Mouse (Mus musculus) spleen, adult 2 months (tissue): ENCODE measurements around the gene Prf1. TPM values are rescaled to one million over a fixed set of nuclear protein-coding genes. Genes with fewer than 3 reads are reported as not detected.

Experiments
- DNase-seq, 2 experiments: peaks; one replicate each; pipeline versions ENCODE4 v3.0.0 to v3.0.0-alpha.2; 2012 to 2021; ENCODE audit warnings: low spot score in 2 of 2, low read depth in 1 of 2
- H3K27ac ChIP-seq: fragments of 200-500 bp; 2 replicates; pipeline ENCODE4 v1.5.1; 2012; ENCODE audit warnings: low read length, inconsistent platforms; ENCODE audit not compliant: insufficient read depth
- H3K27me3 ChIP-seq: fragments of 200-500 bp; 2 replicates; pipeline ENCODE4 v1.6.1; 2012; ENCODE audit warnings: mild to moderate bottlenecking, moderate library complexity, low read length, inconsistent platforms; ENCODE audit not compliant: control insufficient read depth, insufficient read depth
- H3K36me3 ChIP-seq: fragments of 200-500 bp; 2 replicates; pipeline ENCODE4 v1.6.1; 2012; ENCODE audit warnings: mild to moderate bottlenecking, low read length, inconsistent platforms; ENCODE audit not compliant: control insufficient read depth, insufficient read depth
- H3K4me1 ChIP-seq: fragments of 200-500 bp; 2 replicates; pipeline ENCODE4 v1.6.1; 2011; ENCODE audit warnings: inconsistent platforms; ENCODE audit not compliant: control insufficient read depth, insufficient read depth, insufficient read length
- H3K4me3 ChIP-seq: fragments of 200-500 bp; 2 replicates; pipeline ENCODE4 v1.5.1; 2011; ENCODE audit warnings: mild to moderate bottlenecking, inconsistent platforms; ENCODE audit not compliant: insufficient read depth, insufficient read length; ENCODE audit errors: extremely low read depth
- CTCF ChIP-seq: fragments of 200-500 bp; IDR thresholded peaks from 2 replicates; pipeline ENCODE4 v1.5.1; 2011; ENCODE audit warnings: mild to moderate bottlenecking, inconsistent platforms; ENCODE audit not compliant: insufficient read depth, insufficient read length, insufficient replicate concordance; ENCODE audit errors: extremely low read depth
- POLR2A ChIP-seq: fragments of 200-500 bp; IDR thresholded peaks from 2 replicates; pipeline ENCODE4 v1.6.1; 2011; ENCODE audit warnings: low read depth, low read length, inconsistent platforms
- WGBS: fragments of 180-500 bp; shearing (Covaris S2); methylation state at CpG from one replicate; pipeline ENCODE4 v1.1.7; 2018; 5-methylcytosine and 5-hydroxymethylcytosine counted together
- polyA plus RNA-seq: library from polyadenylated mRNA; depleted of rRNA; stranded (reverse); fragments of >200 nt; gene quantifications from 2 replicates; pipeline ENCODE4 v1.2.3, GENCODE M21; 2012

Gene Prf1
- polyA plus RNA-seq, 1 experiment: 16.2 TPM

DNA sequence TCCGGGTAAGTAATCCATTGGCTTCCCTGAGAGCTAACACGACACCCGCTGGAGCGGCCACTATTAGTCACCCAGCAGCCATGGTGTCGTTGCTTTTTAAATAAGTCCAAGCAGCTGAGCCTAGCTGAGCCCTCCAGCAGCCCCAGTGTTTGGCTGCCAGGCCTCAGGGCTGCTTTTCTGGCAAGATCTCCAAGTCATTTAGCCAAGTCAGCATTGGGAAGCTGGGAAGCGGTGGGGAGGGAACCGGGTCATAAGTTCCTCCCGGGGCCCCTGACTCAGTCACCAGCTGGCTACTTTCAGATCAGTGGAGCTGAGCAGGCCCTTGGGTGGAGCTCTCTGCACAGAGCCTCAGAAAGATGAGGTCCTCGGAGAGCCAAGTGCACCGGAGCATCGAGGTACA, 12.4 kb upstream of the Prf1 start:
- no peak for TF ChIP-seq POLR2A
- no peak for TF ChIP-seq CTCF
- no peaks in the 10 kb centered on the region for H3K27me3 ChIP-seq
- DNase-seq: no peak
- H3K4me1 ChIP-seq: no peaks in the 10 kb centered on the region
- no peak overlapping the region; the same call in 1 of the 2 replicates for H3K27ac ChIP-seq
- no peak overlapping the region for H3K4me3 ChIP-seq
- H3K36me3 ChIP-seq: no peaks in the 10 kb centered on the region
- WGBS: 81% methylated on average over 11 of the region's 11 CpGs

DNA sequence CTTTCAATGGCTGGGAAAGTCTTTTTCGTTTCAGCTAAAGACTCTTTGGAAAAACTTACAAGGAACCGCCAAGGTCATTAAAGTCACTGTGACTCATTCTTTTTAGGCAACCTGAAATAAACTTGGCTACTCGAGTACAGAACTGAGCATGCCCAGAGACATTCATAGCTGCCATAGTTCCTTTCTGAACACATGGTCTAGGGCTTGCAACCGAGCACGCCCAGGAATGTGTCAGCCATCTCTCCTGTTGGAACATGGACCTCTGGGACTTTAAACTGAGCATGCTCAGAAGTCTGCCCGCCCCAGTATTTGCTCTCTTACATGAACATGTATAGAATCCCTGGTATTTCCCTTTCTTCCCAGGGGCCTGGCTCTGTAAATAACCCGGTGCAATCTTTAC, 11.4 kb upstream of the Prf1 start:
- Histone ChIP-seq H3K4me1 (peaks cover 3% of the 10 kb centered on the region; the same call in 1 of the 2 replicates), H3K27ac (no peak overlapping the region), H3K4me3 (no peak overlapping the region), H3K27me3 (no peaks in the 10 kb centered on the region), H3K36me3 (no peaks in the 10 kb centered on the region)
- no peak for DNase-seq
- TF ChIP-seq CTCF (no peak), POLR2A (no peak)
- WGBS: 76% methylated on average over 7 of the region's 7 CpGs

DNA sequence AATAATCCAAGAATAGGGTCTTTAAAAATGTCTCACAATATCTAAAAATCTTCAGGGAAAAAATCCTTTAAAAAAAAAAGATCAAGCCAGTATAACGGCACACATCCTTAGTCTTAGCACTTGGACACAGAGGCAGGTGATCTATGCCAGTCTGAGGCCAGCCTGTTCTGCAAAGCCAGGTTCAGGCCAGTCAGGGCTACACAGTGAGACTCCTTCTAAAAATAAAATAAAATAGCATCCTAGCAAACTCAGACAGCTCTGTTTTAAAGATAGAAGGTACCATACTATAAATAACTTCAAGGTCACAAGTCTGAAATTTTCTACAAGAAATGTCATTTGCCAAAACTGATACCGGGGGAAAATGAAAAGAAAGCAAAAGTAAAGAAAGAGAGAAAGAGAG, 7.6 kb upstream of the Prf1 start:
- no peak for DNase-seq
- Histone ChIP-seq H3K27me3 (no peaks in the 10 kb centered on the region), H3K36me3 (no peaks in the 10 kb centered on the region), H3K4me3 (no peak overlapping the region), H3K4me1 (peaks cover 3% of the 10 kb centered on the region; the same call in 1 of the 2 replicates), H3K27ac (no peak overlapping the region)
- 43% methylated on average over 2 of the region's 2 CpGs for WGBS
- TF ChIP-seq POLR2A (no peak), CTCF (no peak)

DNA sequence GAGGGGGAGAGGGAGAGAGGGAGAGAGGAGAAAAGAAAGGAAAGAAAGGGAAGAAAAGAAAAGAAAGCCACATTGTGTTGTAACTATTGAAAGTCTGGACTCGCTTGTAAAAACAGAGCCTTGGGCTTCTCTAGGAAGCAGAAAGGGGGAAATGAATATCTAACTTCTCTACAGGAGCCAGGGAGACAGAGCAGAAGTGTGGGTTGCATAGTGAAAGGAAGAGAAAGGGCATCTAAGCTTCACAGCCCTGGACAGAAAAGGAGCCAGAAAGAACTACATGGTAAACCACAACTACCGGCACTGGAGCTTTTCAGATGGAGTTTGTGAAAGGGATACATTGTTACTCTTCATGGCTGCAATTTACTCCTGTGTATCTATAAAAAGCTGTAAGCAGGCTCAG, 7.2 kb upstream of the Prf1 start:
- no peak for TF ChIP-seq POLR2A
- TF ChIP-seq CTCF: no peak
- Histone ChIP-seq H3K27me3 (no peaks in the 10 kb centered on the region), H3K4me3 (no peak overlapping the region), H3K4me1 (peaks cover 3% of the 10 kb centered on the region; the same call in 1 of the 2 replicates), H3K27ac (no peak overlapping the region), H3K36me3 (no peaks in the 10 kb centered on the region)
- DNase-seq: no peak
- WGBS: 10% methylated on average over 2 of the region's 2 CpGs

GRCm38 (mm10) chr10:61294242-61294641, 3.4 kb upstream of the Prf1 start:
- Histone ChIP-seq H3K4me1 (peaks cover 7% of the 10 kb centered on the region), H3K27ac (no peak overlapping the region), H3K36me3 (no peaks in the 10 kb centered on the region), H3K4me3 (no peak overlapping the region), H3K27me3 (no peaks in the 10 kb centered on the region)
- no peak for DNase-seq
- TF ChIP-seq POLR2A (no peak), CTCF (no peak)
- WGBS: 86% methylated on average over 8 of the region's 8 CpGs

DNA sequence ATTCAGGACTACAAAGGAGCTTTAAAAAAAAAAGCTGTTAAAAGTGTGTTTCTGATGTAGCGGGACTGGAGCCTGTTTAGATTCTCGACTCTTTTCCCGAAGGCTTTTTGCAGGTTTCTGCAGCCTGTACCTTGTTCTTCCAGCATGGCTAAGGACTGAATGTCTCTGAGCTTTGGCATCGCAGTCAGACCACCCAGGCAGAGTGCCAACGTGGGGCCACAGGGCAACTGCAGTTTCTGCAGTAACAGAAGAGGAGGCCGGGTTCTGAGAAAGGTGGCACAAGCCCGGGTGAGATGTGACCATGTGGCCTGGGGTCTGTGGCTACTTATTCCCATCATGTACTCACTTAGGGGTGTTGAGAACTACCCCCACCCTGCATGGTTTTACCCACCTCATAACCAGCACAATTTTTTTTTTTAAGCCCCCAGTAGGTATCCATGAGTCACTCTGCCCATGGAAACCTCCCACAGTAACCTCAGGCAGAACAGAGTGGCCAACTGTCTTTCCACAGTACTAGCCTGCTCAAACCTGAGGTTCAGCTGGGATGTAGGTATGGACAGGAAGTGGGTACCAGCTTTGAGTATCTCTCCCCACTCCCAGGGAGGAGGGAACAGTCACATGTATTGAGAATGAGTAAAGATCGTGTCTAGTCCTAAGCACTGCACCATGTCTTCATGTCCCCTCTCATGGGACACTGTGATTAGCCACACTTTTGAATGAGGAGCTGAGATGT, 754 bp upstream of the Prf1 start:
- peak overlapping the region; percentile 51 for H3K27ac ChIP-seq
- no peak for TF ChIP-seq POLR2A
- no peak for TF ChIP-seq CTCF
- peaks cover 4% of the 10 kb centered on the region; the same call in 1 of the 2 replicates for H3K4me1 ChIP-seq
- DNase-seq: no peak
- H3K36me3 ChIP-seq: no peaks in the 10 kb centered on the region
- H3K27me3 ChIP-seq: no peaks in the 10 kb centered on the region
- WGBS: 46% methylated on average over 8 of the region's 8 CpGs
- H3K4me3 ChIP-seq: no peak overlapping the region

DNA sequence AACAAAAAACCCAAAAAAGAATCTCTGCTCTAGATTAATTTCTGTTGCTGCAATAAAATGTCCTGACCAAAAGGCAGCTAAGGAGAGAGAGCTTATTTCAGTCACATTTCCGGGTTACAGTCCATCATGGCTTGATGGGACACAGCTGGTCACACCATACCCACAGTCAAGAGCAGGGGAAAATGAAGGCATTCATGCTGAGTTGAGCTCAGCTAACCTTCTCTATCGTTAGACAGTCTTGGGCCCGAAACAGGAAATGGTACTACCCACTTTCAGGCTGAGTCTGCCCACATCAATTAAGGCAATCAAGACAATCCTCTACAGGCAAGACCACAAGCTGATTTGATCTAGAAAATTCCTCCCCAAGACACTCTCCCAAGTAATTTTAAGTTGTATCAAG, 3.4 kb downstream of the Prf1 start:
- peaks cover 4% of the 10 kb centered on the region; the same call in 1 of the 2 replicates for H3K4me1 ChIP-seq
- no peaks in the 10 kb centered on the region for H3K36me3 ChIP-seq
- no peak overlapping the region for H3K27ac ChIP-seq
- TF ChIP-seq POLR2A: no peak
- no peak for TF ChIP-seq CTCF
- H3K27me3 ChIP-seq: no peaks in the 10 kb centered on the region
- 15% methylated on average over 3 of the region's 3 CpGs for WGBS
- peak in 1 of 2 experiments; percentile 27 for DNase-seq
- H3K4me3 ChIP-seq: no peak overlapping the region
